Mouse (Mus musculus) 3134 (cell line): Measurements from ENCODE around the gene Ccdc33.

Experiments
- DNase-seq: peaks from one replicate; pipeline ENCODE4 v3.0.0-alpha.2; 2011; ENCODE audit warnings: low spot score; ENCODE audit not compliant: insufficient read length; ENCODE audit errors: extremely low read depth

Ccdc33 gene

DNA sequence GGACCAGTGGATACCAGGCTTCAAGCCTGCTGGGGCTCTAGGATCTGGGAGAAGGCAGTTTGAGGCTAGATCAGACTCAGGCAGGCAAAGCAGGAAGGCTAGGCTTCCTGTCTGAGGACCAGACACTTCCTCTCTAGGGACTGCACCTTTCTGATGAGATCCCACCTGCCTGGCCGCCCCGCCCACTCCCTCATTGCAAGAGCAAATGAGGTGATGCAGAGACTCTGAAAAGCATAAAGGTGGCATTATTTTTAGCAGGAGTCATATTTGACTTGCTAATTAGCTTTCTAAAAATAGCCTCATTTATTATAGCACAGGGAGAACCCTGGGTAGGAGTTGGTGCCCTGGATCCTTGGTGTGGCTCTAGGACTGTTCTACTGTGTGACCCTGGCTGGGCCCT is 130.5 kb downstream of the Ccdc33 start:
- DNase-seq: no peak

DNA sequence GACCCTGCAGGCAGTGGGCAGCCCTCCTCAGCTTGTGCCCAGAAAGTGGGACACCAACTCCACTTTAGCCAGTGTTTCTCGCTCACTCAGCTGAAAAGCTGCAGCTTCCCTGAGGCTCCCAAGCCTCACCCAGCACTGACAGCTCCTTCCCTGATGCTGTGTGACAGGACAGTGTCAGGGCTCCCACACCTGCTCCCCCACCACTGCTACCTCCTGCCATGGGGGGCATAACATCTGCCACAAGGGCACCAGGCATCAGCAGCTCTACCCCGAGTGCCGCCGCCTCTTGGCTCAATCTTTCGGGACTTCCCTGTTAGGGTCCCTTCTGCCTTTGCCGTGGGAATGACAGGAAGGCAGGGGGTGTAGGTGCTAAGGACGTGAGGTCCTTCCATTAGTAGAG is 132.3 kb downstream of the Ccdc33 start:
- no peak for DNase-seq

DNA sequence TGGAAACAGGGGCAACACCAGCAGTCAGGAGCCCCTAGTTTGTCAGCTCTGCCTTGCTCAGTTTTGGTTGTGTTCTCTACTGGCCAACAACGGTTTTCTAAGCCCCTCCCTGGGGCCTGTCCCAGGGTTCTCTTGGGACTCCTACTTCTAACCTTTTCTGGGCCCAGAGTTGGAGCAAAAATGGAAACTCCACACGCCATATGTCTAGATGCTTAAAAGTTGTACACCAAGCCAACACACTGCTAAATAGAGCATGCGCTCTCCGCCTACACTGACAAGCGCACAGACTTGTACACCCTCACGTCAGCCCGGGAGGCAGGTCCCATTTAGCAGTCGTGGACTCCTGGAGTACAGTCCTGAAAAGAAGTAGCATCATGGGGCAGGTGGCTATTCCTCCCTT is 133.3 kb downstream of the Ccdc33 start:
- DNase-seq: no peak

DNA sequence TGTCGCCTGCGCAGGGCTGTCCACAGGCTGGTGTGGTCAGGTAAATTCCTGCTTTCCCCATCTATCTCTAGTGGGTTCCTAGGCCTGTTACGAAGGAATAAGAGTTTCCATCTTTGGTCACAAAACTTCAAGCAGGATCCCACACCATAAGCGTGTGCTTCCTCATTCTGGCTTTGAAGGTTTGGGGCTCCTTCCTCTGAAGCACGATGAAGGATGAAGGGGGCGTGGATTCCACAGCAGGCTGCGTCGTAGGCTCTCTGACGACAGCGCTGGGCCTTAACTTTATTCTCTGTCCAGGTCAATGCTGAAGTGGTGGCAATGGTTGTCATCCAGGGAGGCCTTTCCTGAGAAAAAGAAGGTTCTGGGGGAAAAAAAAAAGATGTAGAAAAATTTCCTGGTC is 138.1 kb downstream of the Ccdc33 start:
- no peak for DNase-seq

GRCm38 (mm10) chr9:57978858-57979257 is 139.8 kb downstream of the Ccdc33 start:
- no peak for DNase-seq
